Mouse (Mus musculus) erythroblast, embryonic 14.5 days (primary cell): ENCODE measurements around the gene Tmem132a. TPM values are rescaled to one million over a fixed set of nuclear protein-coding genes. Genes with fewer than 3 reads are reported as not detected.

Experiments
- H3K27me3 ChIP-seq: 2 replicates; pipeline ENCODE4 v1.6.1; 2012; ENCODE audit warnings: inconsistent platforms; ENCODE audit not compliant: control insufficient read depth
- H3K36me3 ChIP-seq: 2 replicates; pipeline ENCODE4 v1.6.1; 2012; ENCODE audit warnings: mild to moderate bottlenecking, inconsistent platforms; ENCODE audit not compliant: control insufficient read depth
- H3K4me1 ChIP-seq: 2 replicates; pipeline ENCODE4 v1.6.1; 2012; ENCODE audit warnings: inconsistent platforms; ENCODE audit not compliant: control insufficient read depth
- H3K4me3 ChIP-seq: replicated peaks from 2 replicates; pipeline ENCODE3; 2012; ENCODE audit warnings: moderate library complexity, mild to moderate bottlenecking, inconsistent platforms
- H3K9me3 ChIP-seq: 2 replicates; pipeline ENCODE4 v1.6.1; 2012; ENCODE audit warnings: low read length, inconsistent platforms, mixed read lengths; ENCODE audit not compliant: control insufficient read depth
- GATA1 ChIP-seq: IDR thresholded peaks from 2 replicates; pipeline ENCODE4 v1.6.1; 2012; ENCODE audit warnings: low read length, inconsistent platforms, mixed read lengths
- TAL1 ChIP-seq: IDR thresholded peaks from 3 replicates; pipeline ENCODE4 v1.6.1; 2012; ENCODE audit warnings: low read length, inconsistent platforms, mixed read lengths
- polyA plus RNA-seq: library from polyadenylated mRNA; stranded (reverse); fragments of >175 nt; gene quantifications from 2 replicates; pipeline ENCODE4 v1.2.3, GENCODE M21; 2012

Tmem132a gene
- polyA plus RNA-seq, 1 experiment = 0.05 TPM

- Histone ChIP-seq H3K36me3 (no peaks in the 10 kb centered on the region), H3K27me3 (no peaks in the 10 kb centered on the region), H3K9me3 (no peaks in the 10 kb centered on the region), H3K4me1 (no peaks in the 10 kb centered on the region), H3K4me3 (no peak overlapping the region)
- no peak for TF ChIP-seq TAL1
- no peak for TF ChIP-seq GATA1
These were observed 45.7 kb downstream of the Tmem132a start for GRCm38 (mm10) chr19:10824061-10824460.

- H3K4me1 ChIP-seq = no peaks in the 10 kb centered on the region; the same call in 1 of the 2 replicates
- no peaks in the 10 kb centered on the region for H3K36me3 ChIP-seq
- H3K4me3 ChIP-seq = no peak overlapping the region
- H3K9me3 ChIP-seq = no peaks in the 10 kb centered on the region
- TF ChIP-seq TAL1 (no peak), GATA1 (no peak)
- H3K27me3 ChIP-seq = no peaks in the 10 kb centered on the region
These were observed 47.2 kb downstream of the Tmem132a start for GRCm38 (mm10) chr19:10822534-10822933.

GRCm38 (mm10) chr19:10821319-10821718 lies 48.4 kb downstream of the Tmem132a start:
- no peaks in the 10 kb centered on the region for H3K9me3 ChIP-seq
- TF ChIP-seq TAL1 (no peak), GATA1 (no peak)
- H3K27me3 ChIP-seq = no peaks in the 10 kb centered on the region
- no peaks in the 10 kb centered on the region for H3K36me3 ChIP-seq
- no peaks in the 10 kb centered on the region; the same call in 1 of the 2 replicates for H3K4me1 ChIP-seq
- H3K4me3 ChIP-seq = no peak overlapping the region

GRCm38 (mm10) chr19:10818217-10818946 lies 51.4 kb downstream of the Tmem132a start:
- Histone ChIP-seq H3K4me1 (no peaks in the 10 kb centered on the region; the same call in 1 of the 2 replicates), H3K9me3 (no peaks in the 10 kb centered on the region), H3K4me3 (no peak overlapping the region), H3K36me3 (no peaks in the 10 kb centered on the region), H3K27me3 (no peaks in the 10 kb centered on the region)
- TF ChIP-seq TAL1 (no peak), GATA1 (no peak)

GRCm38 (mm10) chr19:10816462-10816861 lies 53.3 kb downstream of the Tmem132a start:
- Histone ChIP-seq H3K27me3 (no peaks in the 10 kb centered on the region), H3K36me3 (no peaks in the 10 kb centered on the region), H3K4me1 (no peaks in the 10 kb centered on the region; the same call in 1 of the 2 replicates), H3K9me3 (no peaks in the 10 kb centered on the region), H3K4me3 (no peak overlapping the region)
- TF ChIP-seq GATA1 = no peak
- no peak for TF ChIP-seq TAL1

GRCm38 (mm10) chr19:10815871-10816270 lies 53.9 kb downstream of the Tmem132a start:
- Histone ChIP-seq H3K4me3 (no peak overlapping the region), H3K36me3 (no peaks in the 10 kb centered on the region), H3K9me3 (no peaks in the 10 kb centered on the region), H3K4me1 (no peaks in the 10 kb centered on the region; the same call in 1 of the 2 replicates), H3K27me3 (no peaks in the 10 kb centered on the region)
- TF ChIP-seq TAL1 (no peak), GATA1 (no peak)

- H3K4me3 ChIP-seq = no peak overlapping the region
- H3K4me1 ChIP-seq = no peaks in the 10 kb centered on the region; the same call in 1 of the 2 replicates
- no peaks in the 10 kb centered on the region for H3K36me3 ChIP-seq
- TF ChIP-seq GATA1 (no peak), TAL1 (no peak)
- no peaks in the 10 kb centered on the region for H3K9me3 ChIP-seq
- H3K27me3 ChIP-seq = no peaks in the 10 kb centered on the region
These were observed 55.8 kb downstream of the Tmem132a start for GRCm38 (mm10) chr19:10813905-10814304.

GRCm38 (mm10) chr19:10813039-10813438 lies 56.7 kb downstream of the Tmem132a start:
- Histone ChIP-seq H3K36me3 (no peaks in the 10 kb centered on the region), H3K9me3 (no peaks in the 10 kb centered on the region), H3K4me1 (no peaks in the 10 kb centered on the region), H3K4me3 (no peak overlapping the region), H3K27me3 (no peaks in the 10 kb centered on the region)
- TF ChIP-seq GATA1 (no peak), TAL1 (no peak)

- no peaks in the 10 kb centered on the region for H3K9me3 ChIP-seq
- no peak overlapping the region for H3K4me3 ChIP-seq
- no peaks in the 10 kb centered on the region for H3K36me3 ChIP-seq
- TF ChIP-seq GATA1 (no peak), TAL1 (no peak)
- H3K27me3 ChIP-seq = no peaks in the 10 kb centered on the region
- no peaks in the 10 kb centered on the region for H3K4me1 ChIP-seq
These were observed 58.3 kb downstream of the Tmem132a start for GRCm38 (mm10) chr19:10811471-10811870.
